Mouse (Mus musculus) stomach, postnatal 0 days (tissue): Measurements from ENCODE around the gene Ngef. TPM values are rescaled to one million over a fixed set of nuclear protein-coding genes. Genes with fewer than 3 reads are reported as not detected.

ENCODE experiments used
- ATAC-seq: fragments of 200-750 bp; cut with Nextera tagmentation; 2 replicates; pipeline ENCODE4 v1.8.0; 2017; ENCODE audit not compliant: low FRiP score, low TSS enrichment
- DNase-seq: peaks from one replicate; pipeline ENCODE4 v3.0.0-alpha.2; 2016; ENCODE audit warnings: low spot score
- H3K27ac ChIP-seq: fragments of 300-500 bp; sonication (generic); replicated peaks from 2 replicates; pipeline ENCODE4 v1.5.1; 2014; ENCODE audit warnings: mild to moderate bottlenecking, control low read depth
- H3K27me3 ChIP-seq: fragments of 300-500 bp; sonication (generic); 2 replicates; pipeline ENCODE4 v1.6.1; 2014; ENCODE audit warnings: low read length; ENCODE audit not compliant: control insufficient read depth, insufficient read depth
- H3K36me3 ChIP-seq: fragments of 300-500 bp; sonication (generic); 2 replicates; pipeline ENCODE4 v1.6.1; 2014; ENCODE audit warnings: low read length, mixed read lengths; ENCODE audit not compliant: control insufficient read depth, insufficient read depth
- H3K4me1 ChIP-seq: fragments of 300-500 bp; sonication (generic); replicated peaks from 2 replicates; pipeline ENCODE4 v1.6.1; 2014; ENCODE audit warnings: antibody characterized with exemption; ENCODE audit not compliant: control insufficient read depth, insufficient read depth
- H3K4me2 ChIP-seq: fragments of 300-500 bp; sonication (generic); replicated peaks from 2 replicates; pipeline ENCODE4 v1.6.1; 2014; ENCODE audit warnings: low read depth, mild to moderate bottlenecking, control low read depth, moderate library complexity
- H3K4me3 ChIP-seq: fragments of 300-500 bp; sonication (generic); 2 replicates; pipeline ENCODE4 v1.5.1; 2014; ENCODE audit warnings: low read depth, low read length, control low read depth
- H3K9ac ChIP-seq: fragments of 300-500 bp; sonication (generic); 2 replicates; pipeline ENCODE4 v1.6.1; 2014; ENCODE audit warnings: mild to moderate bottlenecking, low read length, control low read depth, mixed read lengths
- H3K9me3 ChIP-seq: fragments of 300-500 bp; sonication (generic); 2 replicates; pipeline ENCODE4 v1.6.1; 2016; ENCODE audit warnings: low read length; ENCODE audit not compliant: control insufficient read depth
- CTCF ChIP-seq: IDR thresholded peaks from 2 replicates; pipeline ENCODE4 v1.5.1; 2016; ENCODE audit warnings: antibody characterized with exemption, low read depth, mild to moderate bottlenecking, moderate library complexity
- EP300 ChIP-seq: optimal IDR thresholded peaks from 2 replicates; pipeline ENCODE3; 2016; ENCODE audit warnings: antibody characterized with exemption
- WGBS: fragments of 180-500 bp; shearing (Covaris S2); extraction: QIAGEN DNeasy Blood & Tissue Kit; methylation state at CpG from one replicate; pipeline ENCODE4 v1.1.7; 2014; 5-methylcytosine and 5-hydroxymethylcytosine counted together
- polyA plus RNA-seq: library from polyadenylated mRNA; unstranded; fragments of >200 nt; fragmentation: Nextera tagmentation; extraction: Ambion mirVana; gene quantifications from 2 replicates; pipeline ENCODE4 v1.2.1, GENCODE M21; 2015

The Ngef gene
- polyA plus RNA-seq, 1 experiment from 2014 or later, result 8.7 TPM

DNA sequence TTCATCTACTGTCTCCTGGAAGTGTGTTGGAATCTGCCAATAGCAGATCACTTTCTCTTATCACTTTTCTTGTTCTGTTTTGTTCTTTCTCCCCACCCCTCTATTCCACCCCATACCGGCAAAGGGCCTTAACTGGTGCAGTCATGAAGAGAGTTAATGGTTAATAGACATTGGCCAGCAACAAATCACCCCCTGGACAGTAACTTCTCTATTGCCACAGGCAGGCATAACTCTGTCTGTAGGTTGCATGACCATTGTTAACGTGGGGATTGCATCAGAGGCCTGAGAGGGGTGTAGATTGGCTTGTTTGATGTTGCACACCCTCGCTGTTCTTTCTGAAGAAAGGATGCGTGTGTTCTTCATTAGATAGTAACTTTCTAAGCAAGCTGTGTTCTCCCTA lies 124.2 kb downstream of the Ngef start:
- H3K36me3 ChIP-seq, result peaks cover 26% of the 10 kb centered on the region
- ATAC-seq (no peak), DNase-seq (no peak)
- TF ChIP-seq CTCF, result no peak
- TF ChIP-seq EP300, result no peak
- no peak overlapping the region for H3K9ac ChIP-seq
- 82% methylated on average over 4 of the region's 4 CpGs for WGBS
- H3K27me3 ChIP-seq, result no peaks in the 10 kb centered on the region
- no peak overlapping the region for H3K4me2 ChIP-seq
- no peak overlapping the region for H3K27ac ChIP-seq
- H3K4me3 ChIP-seq, result no peak overlapping the region
- no peaks in the 10 kb centered on the region for H3K4me1 ChIP-seq
- no peaks in the 10 kb centered on the region for H3K9me3 ChIP-seq

DNA sequence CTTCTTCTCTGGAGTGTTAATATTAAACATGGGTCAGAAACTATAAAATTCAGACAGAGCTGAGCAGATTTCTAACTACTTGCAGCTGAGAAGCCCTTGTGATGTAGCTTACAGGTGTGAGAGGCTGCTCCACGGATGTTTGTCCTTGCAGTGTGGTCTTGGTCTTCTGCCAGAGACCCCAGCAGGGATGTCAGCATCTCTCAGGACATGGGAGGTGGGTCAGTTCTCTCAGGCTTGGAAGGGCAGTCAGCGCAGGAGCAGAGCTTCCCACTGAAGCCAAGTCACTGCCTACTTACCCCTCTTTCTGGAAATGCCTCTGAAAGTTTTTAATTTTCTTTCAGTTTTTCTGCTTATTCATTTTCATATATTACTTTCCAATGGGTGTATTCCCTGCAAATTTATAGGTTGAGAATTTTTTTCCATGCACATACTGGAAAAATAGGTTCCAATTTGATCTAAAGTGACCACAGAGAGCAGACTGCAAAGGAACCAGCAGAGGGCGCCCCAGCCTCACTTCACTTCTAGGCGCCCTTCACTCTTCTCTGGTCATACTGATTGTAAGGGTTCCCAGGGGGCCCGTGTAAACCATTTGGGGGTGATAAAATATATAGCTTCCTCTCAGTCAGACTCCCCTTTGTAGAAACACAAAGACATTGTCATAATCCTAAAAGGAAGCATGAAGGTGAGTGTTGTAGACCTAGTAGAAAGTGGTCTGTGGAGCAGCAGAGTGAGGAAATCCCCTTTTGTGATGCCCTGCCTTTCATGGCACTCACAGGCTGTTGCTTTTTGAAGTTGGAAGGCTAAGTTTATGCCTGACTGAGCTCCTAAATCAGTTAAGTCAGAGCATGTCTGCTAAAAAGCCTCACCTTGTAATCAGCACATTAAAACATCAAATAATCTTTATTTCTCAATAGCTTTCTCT lies 126.2 kb downstream of the Ngef start:
- Histone ChIP-seq H3K9ac (no peak overlapping the region), H3K4me1 (no peaks in the 10 kb centered on the region), H3K36me3 (peaks cover 33% of the 10 kb centered on the region), H3K27me3 (no peaks in the 10 kb centered on the region), H3K4me2 (no peak overlapping the region), H3K9me3 (no peaks in the 10 kb centered on the region), H3K27ac (no peak overlapping the region), H3K4me3 (no peak overlapping the region)
- peak; percentile 60 for DNase-seq
- 40% methylated on average over 5 of the region's 5 CpGs for WGBS
- TF ChIP-seq EP300, result no peak
- TF ChIP-seq CTCF, result peak; percentile 82
- ATAC-seq, result no peak

DNA sequence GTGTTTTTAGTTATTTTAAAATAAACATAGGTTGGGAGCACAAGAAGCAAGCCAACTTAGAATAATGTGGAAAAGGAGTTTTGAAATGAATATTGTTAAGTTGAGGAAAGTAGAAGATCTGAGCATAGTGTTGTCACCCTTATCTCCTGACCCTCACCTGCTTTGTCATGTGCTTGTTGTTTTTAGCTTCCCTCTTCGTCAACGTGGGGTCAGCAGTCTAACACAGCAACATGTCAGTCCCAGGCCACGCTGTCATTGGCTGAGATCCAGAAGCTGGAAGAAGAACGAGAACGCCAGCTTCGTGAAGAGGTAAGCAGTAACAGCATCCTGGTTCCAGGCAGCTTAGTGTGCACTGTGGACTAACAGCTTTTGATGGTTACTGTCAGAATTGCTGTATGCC lies 137.1 kb downstream of the Ngef start:
- Histone ChIP-seq H3K4me2 (no peak overlapping the region), H3K4me3 (no peak overlapping the region), H3K9me3 (no peaks in the 10 kb centered on the region), H3K36me3 (peaks cover 28% of the 10 kb centered on the region), H3K27me3 (no peaks in the 10 kb centered on the region), H3K27ac (no peak overlapping the region), H3K9ac (no peak overlapping the region), H3K4me1 (no peaks in the 10 kb centered on the region)
- ATAC-seq (no peak), DNase-seq (no peak)
- 68% methylated on average over 6 of the region's 6 CpGs for WGBS
- TF ChIP-seq EP300 (no peak), CTCF (no peak)

GRCm38 (mm10) chr1:87435125-87435524 lies 138.5 kb downstream of the Ngef start:
- peaks cover 26% of the 10 kb centered on the region for H3K36me3 ChIP-seq
- ATAC-seq, result no peak
- WGBS, result 80% methylated on average over 2 of the region's 2 CpGs

More at GRCm38 (mm10) chr1:87435125-87435524, 138.5 kb downstream of the Ngef start:
- Histone ChIP-seq H3K9ac (no peak overlapping the region), H3K4me1 (no peaks in the 10 kb centered on the region), H3K9me3 (no peaks in the 10 kb centered on the region), H3K27ac (no peak overlapping the region), H3K4me2 (no peak overlapping the region), H3K27me3 (no peaks in the 10 kb centered on the region), H3K4me3 (no peak overlapping the region)
- DNase-seq, result no peak
- TF ChIP-seq CTCF, result no peak
- TF ChIP-seq EP300, result no peak

Other genes starting within 250 kb of the Ngef start
- 18.7 and 20.8 TPM in 2 replicates for gene Gigyf2, start 246.9 kb downstream of the Ngef start, polyA plus RNA-seq
- gene Kcnj13, start 179.1 kb downstream of the Ngef start, polyA plus RNA-seq, result 10.9 and 11.6 TPM in 2 replicates
- gene Snorc, start 103.6 kb downstream of the Ngef start, polyA plus RNA-seq, result not detected in 2 replicates
- 2.0 and 2.2 TPM in 2 replicates for gene Neu2, start 64.0 kb downstream of the Ngef start, polyA plus RNA-seq
- gene Inpp5d, start 46.4 kb upstream of the Ngef start, polyA plus RNA-seq, result 2.6 and 2.8 TPM in 2 replicates
- 14.6 and 15.7 TPM in 2 replicates for gene Atg16l1, start 182.0 kb upstream of the Ngef start, polyA plus RNA-seq
- 0.53 and 0.57 TPM in 2 replicates for gene Sag, start 229.8 kb upstream of the Ngef start, polyA plus RNA-seq